Mouse (Mus musculus): Measurements from ENCODE around the gene Piezo1. TPM values are rescaled to one million over a fixed set of nuclear protein-coding genes. Genes with fewer than 3 reads are reported as not detected.

Gene Piezo1
- polyA plus RNA-seq, 1 experiment from 2014 or later: 26.6 TPM

- DNase-seq (no peak), ATAC-seq (ENCODE audit: insufficient read depth) (no peak)
- no peak overlapping the region for H3K4me2 ChIP-seq
- H3K9ac ChIP-seq: no peak overlapping the region
- peaks cover 87% of the 10 kb centered on the region for H3K36me3 ChIP-seq (ENCODE audit: insufficient read depth)
- H3K4me3 ChIP-seq (ENCODE audit: low read depth, low read length): no peak overlapping the region
- peak overlapping the region; percentile 33; the same call in 1 of the 2 replicates for H3K27ac ChIP-seq (ENCODE audit: low read depth)
- no peaks in the 10 kb centered on the region for H3K27me3 ChIP-seq (ENCODE audit: insufficient read depth, low read length)
- H3K9me3 ChIP-seq (ENCODE audit: low read depth, low read length): no peaks in the 10 kb centered on the region
- WGBS: 57% methylated on average over 17 of the region's 17 CpGs
- TF ChIP-seq CTCF (IDR thresholded peaks at IDR 0.05; ENCODE audit: low read depth): peak; percentile 64
- H3K4me1 ChIP-seq (ENCODE audit: insufficient read depth): no peaks in the 10 kb centered on the region
Observed at GRCm38 (mm10) chr8:122497912-122498311, 53.2 kb downstream of the Piezo1 start.

- peak; percentile 35 for DNase-seq
- Histone ChIP-seq H3K36me3 (ENCODE audit: insufficient read depth) (peaks cover 92% of the 10 kb centered on the region), H3K9ac (no peak overlapping the region), H3K4me3 (ENCODE audit: low read depth, low read length) (no peak overlapping the region), H3K4me2 (no peak overlapping the region), H3K27ac (ENCODE audit: low read depth) (peak overlapping the region; percentile 33; the same call in 1 of the 2 replicates), H3K4me1 (ENCODE audit: insufficient read depth) (no peaks in the 10 kb centered on the region), H3K9me3 (ENCODE audit: low read depth, low read length) (no peaks in the 10 kb centered on the region), H3K27me3 (ENCODE audit: insufficient read depth, low read length) (no peaks in the 10 kb centered on the region)
- TF ChIP-seq CTCF (IDR thresholded peaks at IDR 0.05; ENCODE audit: low read depth): no peak
- no peak; the same call in 1 of the 2 replicates for ATAC-seq (ENCODE audit: insufficient read depth)
- 79% methylated on average over 12 of the region's 12 CpGs for WGBS
Observed at GRCm38 (mm10) chr8:122497016-122497734, 54.0 kb downstream of the Piezo1 start.

- Histone ChIP-seq H3K27me3 (ENCODE audit: insufficient read depth, low read length) (no peaks in the 10 kb centered on the region), H3K4me1 (ENCODE audit: insufficient read depth) (no peaks in the 10 kb centered on the region), H3K4me2 (no peak overlapping the region), H3K4me3 (ENCODE audit: low read depth, low read length) (no peak overlapping the region), H3K36me3 (ENCODE audit: insufficient read depth) (peaks cover 98% of the 10 kb centered on the region), H3K9ac (no peak overlapping the region), H3K9me3 (ENCODE audit: low read depth, low read length) (no peaks in the 10 kb centered on the region), H3K27ac (ENCODE audit: low read depth) (no peak overlapping the region)
- ATAC-seq (ENCODE audit: insufficient read depth) (no peak), DNase-seq (no peak)
- no peak for TF ChIP-seq CTCF (IDR thresholded peaks at IDR 0.05; ENCODE audit: low read depth)
- 93% methylated on average over 9 of the region's 9 CpGs for WGBS
Observed at GRCm38 (mm10) chr8:122488387-122488786, 62.7 kb downstream of the Piezo1 start.

- no peak for DNase-seq
- Histone ChIP-seq H3K4me3 (ENCODE audit: low read depth, low read length) (no peak overlapping the region), H3K36me3 (ENCODE audit: insufficient read depth) (peaks cover 96% of the 10 kb centered on the region), H3K9ac (no peak overlapping the region), H3K27me3 (ENCODE audit: insufficient read depth, low read length) (no peaks in the 10 kb centered on the region), H3K9me3 (ENCODE audit: low read depth, low read length) (no peaks in the 10 kb centered on the region), H3K27ac (ENCODE audit: low read depth) (no peak overlapping the region), H3K4me1 (ENCODE audit: insufficient read depth) (no peaks in the 10 kb centered on the region), H3K4me2 (no peak overlapping the region)
- ATAC-seq (ENCODE audit: insufficient read depth): no peak
- TF ChIP-seq CTCF (IDR thresholded peaks at IDR 0.05; ENCODE audit: low read depth): no peak
- WGBS: 80% methylated on average over 12 of the region's 12 CpGs
Observed at GRCm38 (mm10) chr8:122484831-122485230, 66.3 kb downstream of the Piezo1 start.

DNA sequence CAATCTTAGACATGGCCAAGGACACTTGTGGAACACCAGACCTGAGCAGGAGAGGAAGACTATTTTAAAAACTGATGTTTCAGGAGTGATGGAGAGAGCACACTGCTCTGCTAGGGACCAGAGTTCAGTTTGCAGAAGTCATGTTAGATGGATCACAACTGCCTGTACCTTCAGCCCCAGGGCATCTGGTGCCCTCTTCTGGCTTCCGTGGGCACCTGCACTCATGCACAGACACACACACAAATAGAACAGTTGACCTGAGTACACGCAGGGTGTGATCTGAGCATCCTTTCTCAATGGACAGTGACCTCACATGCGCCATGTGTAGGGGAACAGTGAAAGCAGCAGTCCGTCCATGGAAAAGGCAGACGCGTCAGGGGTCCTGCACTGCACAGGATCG, 67.3 kb downstream of the Piezo1 start:
- DNase-seq: no peak

GRCm38 (mm10) chr8:122482448-122482847, 68.7 kb downstream of the Piezo1 start:
- H3K9me3 ChIP-seq (ENCODE audit: low read depth, low read length): no peaks in the 10 kb centered on the region
- H3K36me3 ChIP-seq (ENCODE audit: insufficient read depth): peaks cover 95% of the 10 kb centered on the region
- no peak overlapping the region for H3K27ac ChIP-seq (ENCODE audit: low read depth)
- no peak overlapping the region for H3K4me3 ChIP-seq (ENCODE audit: low read depth, low read length)
- H3K27me3 ChIP-seq (ENCODE audit: insufficient read depth, low read length): no peaks in the 10 kb centered on the region
- no peak overlapping the region for H3K4me2 ChIP-seq
- WGBS: 83% methylated on average over 8 of the region's 8 CpGs
- no peaks in the 10 kb centered on the region for H3K4me1 ChIP-seq (ENCODE audit: insufficient read depth)
- TF ChIP-seq CTCF (IDR thresholded peaks at IDR 0.05; ENCODE audit: low read depth): no peak
- DNase-seq (no peak), ATAC-seq (ENCODE audit: insufficient read depth) (no peak)
- no peak overlapping the region for H3K9ac ChIP-seq

More for the DNA sequence above, 67.3 kb downstream of the Piezo1 start:
- peaks cover 97% of the 10 kb centered on the region for H3K36me3 ChIP-seq (ENCODE audit: insufficient read depth)
- no peak for ATAC-seq (ENCODE audit: insufficient read depth)
- no peaks in the 10 kb centered on the region for H3K9me3 ChIP-seq (ENCODE audit: low read depth, low read length)
- no peak overlapping the region for H3K4me2 ChIP-seq
- no peak overlapping the region for H3K9ac ChIP-seq
- TF ChIP-seq CTCF (IDR thresholded peaks at IDR 0.05; ENCODE audit: low read depth): peak; percentile 27; the same call in 1 of the 2 replicates
- 96% methylated on average over 7 of the region's 7 CpGs for WGBS
- H3K27ac ChIP-seq (ENCODE audit: low read depth): no peak overlapping the region
- no peak overlapping the region for H3K4me3 ChIP-seq (ENCODE audit: low read depth, low read length)
- H3K27me3 ChIP-seq (ENCODE audit: insufficient read depth, low read length): no peaks in the 10 kb centered on the region
- H3K4me1 ChIP-seq (ENCODE audit: insufficient read depth): no peaks in the 10 kb centered on the region

GRCm38 (mm10) chr8:122475580-122476320, 75.4 kb downstream of the Piezo1 start, which contains the start of the genes Rnf166 and Ctu2:
Rnf166 (minus strand) TSS chr8:122476064.
Ctu2 (plus strand) TSS chr8:122476143.
- Histone ChIP-seq H3K4me2 (peak within 1 kb of the TSS; percentile 93), H3K9me3 (ENCODE audit: low read depth, low read length) (no peaks in the 10 kb centered on the region), H3K4me1 (ENCODE audit: insufficient read depth) (no peaks in the 10 kb centered on the region), H3K27me3 (ENCODE audit: insufficient read depth, low read length) (no peaks in the 10 kb centered on the region), H3K4me3 (ENCODE audit: low read depth, low read length) (peak within 1 kb of the TSS; percentile 100), H3K36me3 (ENCODE audit: insufficient read depth) (peaks cover 41% of the 10 kb centered on the region), H3K27ac (ENCODE audit: low read depth) (peak within 1 kb of the TSS; percentile 63; the same call in 1 of the 2 replicates), H3K9ac (peak within 1 kb of the TSS; percentile 84)
- DNase-seq: peak; percentile 95
- WGBS: under 1% methylated on average over 95 of the region's 103 CpGs
- peak; percentile 89 for ATAC-seq (ENCODE audit: insufficient read depth)
- TF ChIP-seq CTCF (IDR thresholded peaks at IDR 0.05; ENCODE audit: low read depth): no peak

Measured in lung, embryonic 14.5 days (tissue).